Mouse (Mus musculus): ENCODE measurements around the gene Bach2.

Bach2 gene

DNA sequence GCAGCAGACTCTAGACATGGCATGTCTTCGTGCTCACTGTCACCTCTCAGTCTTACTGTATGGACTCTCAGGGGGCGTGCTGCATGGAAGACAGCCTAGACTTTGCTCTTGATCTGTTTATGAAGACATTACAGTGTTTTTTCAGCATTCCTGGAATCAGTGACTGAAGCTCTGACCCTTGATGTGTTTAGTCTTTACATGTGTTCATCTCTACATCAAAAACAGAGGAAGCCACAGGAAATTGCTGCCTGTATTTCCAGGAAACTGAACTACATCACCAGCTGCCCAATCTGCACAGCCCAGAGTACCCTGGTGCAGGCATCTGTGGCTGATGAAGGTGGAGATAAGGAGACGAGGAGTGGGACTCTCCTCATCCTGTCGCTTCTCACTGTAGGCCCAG is 52.8 kb downstream of the Bach2 start:
- DNase-seq (ENCODE audit: low spot score in 2 of 2), result no peak

DNA sequence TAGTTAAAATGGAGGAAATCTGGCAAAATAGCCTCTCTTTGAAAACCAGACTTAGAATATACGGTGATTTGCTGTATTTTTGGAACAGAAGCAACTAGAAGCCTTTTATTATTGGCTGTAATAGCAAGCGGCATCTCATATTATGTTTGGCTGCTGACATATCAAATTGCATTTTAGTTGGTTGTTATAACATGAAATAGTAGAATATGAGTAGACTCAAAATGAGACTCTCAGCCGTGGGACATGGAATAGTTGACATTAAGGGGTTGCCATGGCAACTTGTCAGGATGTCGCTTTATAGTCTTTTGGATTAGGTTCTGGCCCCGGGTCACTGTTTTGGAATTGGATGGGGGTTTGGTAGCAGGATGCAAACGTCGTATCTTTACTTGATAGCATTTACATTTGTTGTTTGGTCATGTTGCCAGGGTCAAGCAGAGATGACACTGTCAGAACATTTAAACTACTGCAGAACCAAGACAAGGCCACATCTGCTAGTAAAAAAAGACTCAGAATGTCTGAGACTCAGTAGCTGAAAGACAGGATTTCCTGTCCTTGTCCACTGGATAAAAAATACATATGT is 55.2 kb downstream of the Bach2 start:
- no peak for DNase-seq (ENCODE audit: low spot score in 2 of 2)

DNA sequence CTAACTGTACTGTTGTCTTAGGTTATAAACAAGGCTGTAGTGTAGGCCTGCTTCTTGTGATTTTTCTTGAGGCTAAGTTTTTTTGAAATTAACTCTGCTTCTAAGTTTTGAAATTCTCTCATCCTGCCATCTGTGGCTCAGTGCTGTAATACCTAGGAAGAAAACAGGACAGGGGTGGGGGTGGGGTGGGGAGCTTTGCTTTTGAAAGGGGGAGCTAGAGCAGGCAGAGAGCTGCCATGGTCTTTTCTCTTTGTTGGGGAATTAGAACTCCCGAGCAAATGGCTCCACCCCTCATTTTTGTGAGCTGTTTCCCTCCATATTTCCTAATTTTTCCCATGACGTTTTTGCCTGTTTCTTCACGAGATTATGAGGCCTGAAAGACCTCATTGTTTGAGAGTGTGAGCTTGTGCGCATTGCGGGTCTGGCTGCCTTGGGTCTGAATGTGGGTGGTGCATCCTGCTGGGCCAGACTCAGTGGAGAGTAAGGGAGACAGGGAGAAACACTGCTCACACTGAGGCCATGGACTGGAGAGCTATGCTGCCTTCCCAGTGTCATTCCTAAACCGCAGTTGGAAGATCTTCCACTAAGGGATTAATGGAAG is 58.6 kb downstream of the Bach2 start:
- no peak for DNase-seq (ENCODE audit: low spot score in 2 of 2)

DNA sequence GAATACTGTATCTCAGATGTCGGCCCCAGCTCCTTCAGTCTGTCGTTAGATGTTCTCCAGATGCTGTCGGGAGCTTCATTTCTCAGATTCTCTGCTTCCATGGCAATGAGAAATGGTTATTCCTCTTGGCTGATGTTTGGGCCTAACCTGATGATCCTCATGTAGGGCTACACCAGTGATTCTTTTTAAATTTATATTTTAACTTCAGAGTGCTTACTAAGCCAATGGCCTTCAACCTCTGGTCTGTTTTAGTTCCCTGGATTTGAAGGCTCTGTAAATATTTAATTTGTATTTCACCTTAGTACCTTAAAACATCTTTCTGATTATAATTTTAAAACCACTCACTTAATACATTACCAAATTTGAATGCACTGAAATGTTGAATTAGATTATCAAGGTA is 60.6 kb downstream of the Bach2 start:
- DNase-seq (ENCODE audit: low spot score in 2 of 2), result no peak

DNA sequence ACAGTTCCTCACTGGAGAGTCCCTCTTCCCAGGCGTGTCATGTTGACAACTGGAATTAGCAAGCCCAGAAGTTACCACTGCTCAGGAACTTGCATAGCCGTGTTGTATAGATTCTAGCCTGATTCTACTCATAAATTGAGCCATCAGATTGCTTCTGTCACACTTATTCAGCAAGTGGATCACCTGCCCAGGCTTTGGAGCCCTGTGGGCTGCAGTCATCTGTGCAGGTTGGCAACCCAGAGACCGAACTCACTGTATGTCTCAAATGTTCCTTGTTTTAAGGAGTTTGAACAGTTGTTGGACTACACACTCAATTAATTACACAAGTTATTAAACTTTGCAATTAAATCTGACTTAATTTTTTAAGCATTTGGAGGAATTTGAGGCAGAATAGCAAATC is 61.4 kb downstream of the Bach2 start:
- no peak for DNase-seq (ENCODE audit: low spot score in 2 of 2)

DNA sequence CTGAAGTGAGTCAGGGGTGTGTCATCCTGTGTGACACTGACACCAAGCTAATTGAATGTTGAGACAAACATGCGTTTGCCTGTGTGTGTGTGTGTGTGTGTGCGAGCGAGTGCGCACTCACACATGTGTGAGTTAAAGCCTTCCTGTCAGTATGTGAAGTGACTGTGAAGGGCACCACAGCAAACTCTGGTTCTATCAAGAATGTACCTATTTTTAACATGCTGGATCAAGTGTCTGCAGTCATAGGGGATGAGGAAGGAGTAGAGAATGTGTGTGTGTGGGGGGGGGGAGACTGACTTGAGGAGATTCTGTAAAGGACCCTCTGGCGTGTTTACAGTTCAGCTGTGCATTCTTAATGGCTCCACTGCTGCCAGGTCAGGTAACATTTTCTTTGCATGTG is 64.1 kb downstream of the Bach2 start:
- DNase-seq (ENCODE audit: low spot score in 2 of 2), result no peak

DNA sequence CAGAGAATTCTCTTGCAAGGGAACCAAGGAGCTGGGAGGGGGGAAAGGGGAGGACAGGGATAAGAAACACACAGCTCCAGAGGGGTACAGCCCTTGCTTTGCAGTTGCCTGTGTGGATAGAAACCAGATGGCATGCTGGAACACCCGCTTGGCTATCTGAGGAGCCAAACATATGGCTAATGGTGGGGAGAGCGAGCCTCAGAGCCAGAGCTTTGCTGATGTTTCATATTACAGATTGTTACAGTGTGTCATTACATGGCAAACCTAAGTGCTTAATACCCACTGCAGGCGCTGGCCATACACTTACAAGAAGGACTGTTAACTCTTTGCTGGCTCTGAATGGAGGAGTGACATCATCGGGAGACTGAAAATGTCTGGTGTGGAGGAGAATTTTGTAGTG is 64.5 kb downstream of the Bach2 start:
- DNase-seq (ENCODE audit: low spot score in 2 of 2), result peak; percentile 44 to 63

DNA sequence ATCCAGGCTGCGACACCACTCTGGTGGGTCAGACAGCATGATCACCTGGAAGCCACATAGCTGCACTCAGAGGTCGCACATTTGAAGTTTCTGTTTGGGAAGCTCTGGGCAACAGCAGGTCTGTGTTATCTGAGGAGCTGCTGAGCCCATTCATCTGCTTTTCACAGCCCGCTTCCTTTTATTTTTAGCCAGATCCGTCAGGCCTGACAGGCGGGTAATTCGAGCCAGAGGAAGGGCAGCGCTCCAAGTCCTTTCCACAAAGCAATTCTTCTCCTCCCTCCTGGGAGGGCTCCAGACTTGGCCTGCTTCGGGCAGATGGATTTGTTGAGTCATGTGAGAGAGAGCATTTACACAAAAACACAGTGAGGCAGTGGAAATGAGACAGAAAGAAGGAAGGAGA is 65.1 kb downstream of the Bach2 start:
- peak; percentile 95 to 96 for DNase-seq (ENCODE audit: low spot score in 2 of 2)

DNA sequence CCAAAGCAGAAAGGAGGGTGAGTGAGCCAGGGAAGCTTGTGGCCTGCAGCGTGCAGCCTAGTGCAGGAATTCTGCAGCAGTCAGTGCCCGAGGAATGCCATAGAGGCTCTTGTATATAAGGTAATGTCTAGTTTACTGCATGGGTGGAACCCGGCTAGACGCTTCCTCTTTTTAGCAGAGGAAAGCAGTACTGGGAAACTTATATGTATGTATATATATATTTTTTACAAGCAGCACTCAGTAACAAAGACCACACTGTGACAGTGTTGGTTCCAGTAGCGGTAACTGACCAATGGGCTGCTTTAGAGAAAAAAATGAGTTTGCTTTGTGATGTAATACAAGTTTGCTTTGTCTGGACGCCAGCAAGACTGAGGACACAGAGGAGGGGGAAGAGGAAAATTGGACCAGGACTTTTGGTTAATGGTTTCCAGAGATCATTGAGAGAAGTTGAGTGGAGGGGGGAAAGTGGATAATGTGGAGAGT is 65.7 kb downstream of the Bach2 start:
- DNase-seq (ENCODE audit: low spot score in 2 of 2), result no peak

DNA sequence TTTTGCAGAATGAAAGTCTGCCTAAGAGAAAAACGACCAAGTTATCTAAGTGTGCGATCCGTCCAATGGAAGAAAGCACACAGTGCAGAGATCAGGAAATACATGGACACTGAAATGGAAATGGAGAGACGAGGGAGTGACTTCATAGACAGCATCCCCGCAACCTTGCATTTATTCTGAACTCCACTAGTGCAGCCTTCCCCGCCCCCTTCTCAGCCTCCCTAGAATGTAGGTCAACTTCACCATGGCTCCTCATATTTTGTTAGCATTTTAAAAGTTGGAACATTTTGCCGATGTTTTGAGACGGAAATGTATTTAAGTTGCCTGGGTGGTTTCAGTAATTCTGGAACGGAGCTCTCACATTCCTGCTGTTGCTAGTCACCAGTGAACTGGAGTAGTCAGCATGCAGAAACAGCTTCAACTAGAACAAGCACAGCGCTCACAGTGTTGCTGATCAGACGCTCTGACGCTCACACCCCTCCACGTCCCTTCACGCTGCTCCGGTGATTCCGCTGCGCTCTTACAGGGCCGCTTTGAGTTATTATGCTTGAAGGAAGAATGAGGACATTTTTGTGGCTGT is 66.5 kb downstream of the Bach2 start:
- DNase-seq (ENCODE audit: low spot score in 2 of 2), result no peak

DNA sequence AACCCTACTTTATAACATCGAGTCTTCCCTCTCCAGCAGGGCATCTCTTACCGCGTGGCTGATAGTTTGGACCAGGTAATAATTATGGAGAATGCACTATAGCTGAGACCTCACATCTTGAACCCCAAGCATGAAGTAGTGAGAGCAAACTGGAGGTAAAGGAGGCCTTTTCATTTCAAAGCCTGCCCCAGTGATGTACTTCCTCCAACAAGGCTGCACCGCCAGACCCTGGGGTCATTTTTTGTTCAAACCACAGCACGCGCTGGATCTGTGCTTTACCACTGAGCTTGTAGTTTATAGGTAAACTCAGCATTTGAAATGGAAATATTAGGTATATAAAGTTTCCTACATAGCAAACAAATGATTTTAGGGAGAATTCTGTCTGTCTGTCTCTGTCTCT is 67.1 kb downstream of the Bach2 start:
- DNase-seq (ENCODE audit: low spot score in 2 of 2), result no peak

DNA sequence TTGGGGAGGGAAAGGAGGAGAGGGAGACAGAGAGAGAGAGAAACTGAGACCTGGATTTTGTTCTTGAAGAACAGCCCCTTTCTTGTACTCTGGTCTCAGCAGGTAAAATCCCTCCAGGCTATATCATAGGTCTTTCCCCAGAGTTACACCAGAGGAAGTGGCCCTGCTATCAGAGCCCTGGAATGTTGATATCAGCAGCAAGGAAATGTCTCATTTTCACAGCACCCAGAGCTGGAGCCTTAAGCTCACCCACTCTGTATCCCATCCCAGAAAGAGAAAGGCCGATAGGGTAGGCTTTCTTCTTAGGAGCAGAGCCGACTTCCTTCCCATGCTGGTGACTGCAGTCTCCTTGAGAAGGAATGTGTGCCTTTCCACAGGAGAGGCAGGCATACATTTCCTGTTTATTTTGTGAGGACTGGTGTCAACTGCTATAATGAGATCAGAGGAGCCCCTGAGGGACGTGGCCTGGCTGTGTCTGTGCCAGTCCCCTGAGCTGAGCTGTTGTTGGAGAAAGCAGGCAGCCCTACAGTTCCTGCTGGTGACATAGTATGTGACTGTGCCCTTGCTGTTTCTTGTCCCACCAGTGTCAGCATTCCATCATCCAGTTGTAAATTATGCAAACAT is 67.7 kb downstream of the Bach2 start:
- DNase-seq (ENCODE audit: low spot score in 2 of 2), result peak in 1 of 2 experiments; percentile 40

DNA sequence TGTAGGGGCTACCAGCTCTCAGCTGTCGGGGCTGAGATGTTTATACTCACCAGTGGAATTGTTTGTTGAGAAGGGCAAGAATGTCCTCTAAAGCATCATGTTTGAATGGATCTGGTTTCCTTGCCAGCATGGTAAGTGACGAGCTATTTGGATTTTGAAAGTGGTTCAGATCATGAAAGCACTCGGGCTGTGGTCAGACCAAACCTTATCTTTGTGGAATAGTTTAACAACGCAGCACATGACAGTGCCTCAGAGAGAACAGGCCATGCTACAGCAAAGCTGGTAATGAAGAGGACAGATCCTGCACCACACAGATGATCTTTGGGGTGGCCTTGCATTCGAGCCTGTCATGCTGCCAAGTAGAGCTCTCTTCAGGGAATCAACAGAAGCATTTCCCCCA is 68.6 kb downstream of the Bach2 start:
- DNase-seq (ENCODE audit: low spot score in 2 of 2), result no peak

DNA sequence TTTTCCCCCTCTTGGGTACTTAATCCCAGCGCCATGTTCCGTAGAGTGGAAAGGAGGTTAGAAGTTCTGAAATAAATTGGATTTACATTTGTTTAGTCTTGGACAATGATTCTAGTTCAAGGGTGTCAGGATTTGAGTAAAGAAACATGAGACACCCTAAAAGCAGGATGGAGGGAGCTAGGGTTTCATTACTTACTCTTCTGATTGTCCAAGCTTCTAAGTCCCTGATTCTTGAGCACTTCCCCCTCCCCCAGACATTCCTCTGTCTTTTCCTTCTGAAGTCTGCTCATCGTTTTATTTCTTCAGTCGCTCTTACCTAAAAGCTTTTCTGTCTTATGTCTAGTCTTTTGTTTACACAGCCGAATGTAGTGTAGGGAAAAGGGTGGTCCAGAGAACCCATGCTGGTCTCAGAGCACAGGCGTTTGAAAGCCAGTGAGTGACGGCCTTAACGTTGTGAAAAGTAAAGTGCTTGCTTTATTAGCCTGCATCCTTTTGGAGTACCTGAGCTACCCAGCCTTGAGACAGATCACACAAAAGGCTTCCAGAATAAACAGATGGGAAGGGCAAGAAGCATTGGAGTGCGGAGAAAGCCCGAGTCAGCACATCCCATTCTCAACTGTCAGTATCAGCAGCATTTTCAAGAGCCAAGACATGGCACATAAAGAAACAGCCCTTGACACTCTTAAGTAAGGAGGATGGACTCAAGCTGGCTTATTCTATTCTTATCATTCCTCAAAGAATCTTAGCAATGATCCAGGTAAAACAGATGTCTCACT is 73.8 kb downstream of the Bach2 start:
- no peak for DNase-seq (ENCODE audit: low spot score in 2 of 2)

DNA sequence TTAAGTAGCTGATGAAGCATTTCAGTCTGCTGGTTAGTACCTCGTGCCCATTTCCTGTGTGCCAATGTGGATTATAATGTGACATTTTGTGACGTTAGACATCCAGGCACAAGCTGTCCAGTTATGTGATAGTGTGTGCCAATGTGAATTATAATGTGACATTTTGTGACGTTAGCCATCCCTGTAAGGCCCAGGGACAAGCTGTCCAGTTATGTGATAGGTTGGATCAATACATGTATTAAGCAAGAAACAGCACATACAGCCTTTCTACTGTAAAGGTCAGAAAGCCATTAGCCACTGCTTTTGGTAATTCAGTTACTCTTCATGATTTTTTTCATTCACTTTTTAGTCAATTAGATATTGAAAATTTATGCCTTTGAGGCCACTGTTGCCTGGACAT is 76.3 kb downstream of the Bach2 start:
- DNase-seq (ENCODE audit: low spot score in 2 of 2), result no peak

DNA sequence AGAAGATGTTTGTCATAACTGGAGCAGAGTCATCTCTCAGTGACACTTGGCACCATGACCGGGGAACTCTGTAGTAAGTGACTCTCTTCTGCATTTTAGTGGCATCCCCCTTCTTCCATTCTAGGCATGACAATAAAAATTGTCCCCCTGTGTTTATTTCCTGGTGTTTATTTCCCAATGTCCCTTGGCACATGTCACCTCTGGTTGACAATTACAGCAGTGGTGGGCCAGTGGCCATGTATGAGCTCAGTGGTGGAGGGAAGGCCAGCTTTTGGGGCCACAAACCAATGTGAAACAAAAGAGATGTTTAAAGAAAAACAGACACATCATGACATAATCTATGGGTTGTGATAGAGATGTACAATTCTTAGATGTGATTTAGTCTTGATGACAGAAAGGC is 80.0 kb downstream of the Bach2 start:
- DNase-seq (ENCODE audit: low spot score in 2 of 2), result no peak

DNA sequence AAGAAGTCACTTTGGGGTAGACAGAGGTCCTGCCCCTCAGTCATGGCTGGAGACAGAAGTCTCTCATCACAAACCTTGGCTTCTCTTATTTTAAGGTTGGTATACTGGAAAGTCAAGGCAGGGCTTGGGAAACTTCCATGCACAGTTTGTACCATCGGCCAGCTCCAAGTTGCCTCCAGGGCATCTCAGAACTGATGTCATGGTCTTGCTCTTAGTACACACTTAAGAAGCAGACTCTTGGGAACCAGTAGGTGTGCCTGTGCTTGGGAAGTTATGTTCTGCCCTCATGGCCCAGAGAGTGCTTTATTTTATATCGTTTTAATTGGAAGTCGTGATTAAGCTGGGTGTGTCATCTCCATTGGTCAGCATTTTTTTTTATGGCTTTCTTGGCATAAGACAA is 80.7 kb downstream of the Bach2 start:
- DNase-seq (ENCODE audit: low spot score in 2 of 2), result no peak

DNA sequence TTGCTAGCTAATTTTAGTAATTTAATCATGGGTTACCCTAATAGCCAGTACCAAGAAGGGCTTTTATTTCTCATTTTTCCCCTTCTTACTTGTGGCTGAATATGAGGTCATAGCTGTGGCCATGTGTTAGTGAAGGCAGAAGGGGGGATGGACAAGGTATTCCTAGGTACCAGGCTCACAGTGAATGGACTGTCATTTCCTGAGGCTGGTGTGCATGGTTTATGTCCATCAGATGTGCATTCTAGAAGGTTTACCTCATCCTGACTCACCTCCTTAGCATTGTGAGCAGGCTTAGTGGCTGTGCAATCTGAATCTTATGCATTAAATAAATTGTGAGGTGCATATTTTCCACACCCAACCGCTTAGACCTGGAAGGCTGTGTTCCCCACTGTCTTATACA is 81.4 kb downstream of the Bach2 start:
- no peak for DNase-seq (ENCODE audit: low spot score in 2 of 2)

DNA sequence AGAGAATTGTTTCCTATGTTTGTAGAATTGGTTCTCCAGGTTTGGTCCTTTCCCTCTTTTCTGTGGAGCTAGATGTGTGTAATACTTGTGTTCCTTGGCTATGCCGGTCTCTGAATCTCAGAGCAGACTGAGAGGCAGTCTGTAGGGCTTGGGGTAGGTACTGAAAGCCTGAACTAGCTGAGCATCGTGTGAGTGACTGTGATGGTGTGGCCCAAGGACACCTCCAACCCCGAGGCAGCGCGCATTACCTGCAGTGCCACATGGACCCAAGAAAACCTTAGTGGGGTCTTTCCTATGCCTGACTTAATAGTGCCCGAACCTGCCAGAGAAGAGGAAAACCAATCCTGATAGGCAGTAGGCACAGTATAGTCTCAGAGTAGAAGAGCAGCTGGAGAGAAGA is 85.5 kb downstream of the Bach2 start:
- no peak for DNase-seq (ENCODE audit: low spot score in 2 of 2)

DNA sequence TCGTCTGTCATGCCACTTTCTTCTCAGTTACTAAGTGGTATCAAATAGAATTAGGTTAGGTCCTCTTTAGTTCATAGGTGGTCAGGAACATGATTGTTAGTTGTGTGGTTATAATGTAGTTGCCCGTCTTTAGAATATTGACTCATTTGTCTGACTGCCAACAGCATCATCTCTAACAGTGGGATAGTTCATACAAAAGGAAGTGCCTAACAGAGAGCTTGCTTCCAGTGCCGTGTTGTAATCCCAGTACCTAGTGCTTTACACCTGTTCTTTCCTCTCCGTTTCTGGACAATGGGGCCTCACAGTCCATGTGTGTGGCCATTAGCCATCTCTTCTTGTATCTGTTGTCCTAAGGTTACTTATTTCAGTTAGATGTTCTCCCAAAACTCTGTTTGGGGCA is 86.4 kb downstream of the Bach2 start:
- no peak for DNase-seq (ENCODE audit: low spot score in 2 of 2)

DNA sequence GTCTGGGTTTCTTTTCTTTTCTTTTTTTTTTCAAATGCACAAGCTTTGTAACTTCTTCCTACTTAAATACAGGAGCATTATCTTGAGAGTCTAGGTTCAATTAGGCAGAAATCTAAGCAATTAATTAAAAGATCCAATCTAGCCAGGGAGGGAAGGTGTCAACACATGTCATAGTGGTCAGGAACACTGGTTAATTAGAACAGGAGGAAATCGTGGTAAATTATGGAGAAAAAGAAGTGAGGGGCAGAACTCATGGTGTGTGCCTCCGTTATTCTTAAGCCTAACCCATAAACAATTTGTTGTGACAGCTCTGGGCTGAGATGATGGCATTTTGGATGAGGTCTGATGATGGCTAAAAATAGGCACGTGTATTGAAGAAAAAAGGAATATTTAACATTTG is 87.0 kb downstream of the Bach2 start:
- DNase-seq (ENCODE audit: low spot score in 2 of 2), result no peak

DNA sequence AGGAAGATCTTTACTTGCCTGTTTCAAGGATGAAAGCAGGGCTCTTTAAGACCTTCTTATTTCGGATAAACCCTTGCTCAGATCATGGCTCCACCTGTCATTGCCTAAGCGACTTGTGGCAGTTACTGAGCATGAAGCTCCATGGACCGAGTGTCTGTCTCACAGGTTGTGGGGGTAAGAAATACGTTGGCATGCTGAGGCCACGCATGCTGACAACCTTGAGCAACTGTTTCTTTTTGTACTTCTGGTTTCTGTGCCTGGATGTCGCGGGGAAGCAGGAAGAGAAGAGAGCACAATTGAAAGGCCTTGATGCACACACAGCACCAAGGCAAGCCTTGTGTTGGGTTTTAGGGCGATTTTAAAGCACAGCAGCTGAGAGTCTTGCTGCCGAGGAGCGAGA is 87.7 kb downstream of the Bach2 start:
- DNase-seq (ENCODE audit: low spot score in 2 of 2), result no peak

DNA sequence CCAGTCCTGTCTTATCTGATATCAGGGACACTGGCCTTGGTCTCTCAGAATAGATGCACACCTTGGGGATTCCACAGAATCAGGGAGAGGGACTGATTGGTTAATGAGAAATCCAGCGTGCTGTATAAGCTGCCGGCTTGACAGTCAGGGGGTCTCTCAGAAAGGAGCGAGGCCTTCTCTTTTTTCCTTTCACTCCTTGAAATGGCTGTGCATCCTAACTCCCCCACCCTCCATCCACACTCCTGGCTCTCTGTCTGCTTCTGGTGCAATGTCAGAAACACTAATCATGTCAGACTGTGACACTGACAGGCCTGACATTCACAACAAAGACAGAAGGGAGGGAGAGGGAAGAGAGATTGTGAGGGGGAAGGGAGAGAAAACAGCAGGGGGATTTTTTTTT is 88.3 kb downstream of the Bach2 start:
- no peak for DNase-seq (ENCODE audit: low spot score in 2 of 2)

Data from heart, adult 9 months (tissue).